Mouse (Mus musculus) E14TG2a.4 (cell line): ENCODE measurements around the gene Sdhaf4.

ENCODE experiments used
- CTCF ChIP-seq: conservative IDR thresholded peaks from 2 replicates; pipeline ENCODE4 v1.5.1; 2014; ENCODE audit warnings: low read length
- NANOG ChIP-seq: IDR thresholded peaks from 2 replicates; pipeline ENCODE4 v1.6.1; 2014; ENCODE audit warnings: borderline replicate concordance, low read length, mixed read lengths

GRCm38 (mm10) chr1:23995420-23995819, 10.0 kb downstream of the Sdhaf4 start:
- TF ChIP-seq CTCF = peak; percentile 35; the same call in 1 of the 2 replicates
- TF ChIP-seq NANOG = no peak
